Mouse (Mus musculus) lung, adult 2 months (tissue): ENCODE data around the gene Tor2a.

Source experiments
- CTCF ChIP-seq: fragments of 200-500 bp; IDR thresholded peaks from 2 replicates; pipeline ENCODE4 v1.5.1; 2011; ENCODE audit warnings: mild to moderate bottlenecking, low read length, control low read depth; ENCODE audit not compliant: insufficient read depth
- POLR2A ChIP-seq: fragments of 200-500 bp; IDR thresholded peaks from 2 replicates; pipeline ENCODE4 v1.6.1; 2011; ENCODE audit warnings: low read depth, mild to moderate bottlenecking, control low read depth, low read length, borderline replicate concordance; ENCODE audit errors: extremely low read depth

- no peak for TF ChIP-seq POLR2A
- TF ChIP-seq CTCF = no peak
Measured at GRCm38 (mm10) chr2:32771886-32772285, 14.9 kb downstream of the Tor2a start.
